Comparison of ENCODE assay signal across 8 mouse cellular contexts in the genomic region with DNA sequence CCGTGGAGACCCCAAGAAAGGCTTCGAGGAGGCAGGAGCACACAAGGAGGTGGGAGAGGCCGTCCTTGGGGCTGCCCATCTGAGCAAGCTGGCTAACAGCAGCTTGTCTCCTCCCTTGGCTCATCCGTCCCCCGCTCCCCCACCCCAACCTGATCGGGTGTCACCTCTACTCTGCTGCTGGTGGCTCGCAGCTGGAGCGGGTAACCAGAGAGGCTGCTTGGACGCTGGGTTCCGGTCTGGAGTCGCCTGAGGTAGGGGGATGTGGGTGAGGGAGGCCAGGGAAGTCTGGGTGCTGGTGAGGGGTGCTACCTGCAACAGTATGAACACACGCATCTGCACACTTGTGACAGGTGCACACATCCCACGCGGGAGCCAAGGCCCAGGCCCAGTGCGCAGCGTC. TPM values are rescaled to one million over a fixed set of nuclear protein-coding genes. Genes with fewer than 3 reads are reported as not detected.
DNase-seq lines count a peak whose midpoint lies in the region; ATAC-seq and TF ChIP-seq lines count a peak whose summit lies in the region.

A gene (plus strand): TSS at position 151 of the 400 bp plus-strand sequence.

- H3K4me2 ChIP-seq in kidney, embryonic 16.5 days (replicated peaks; ENCODE audit: low read depth, low read length): peak within 1 kb of the TSS; percentile 88
- H3K4me2 ChIP-seq in neural tube, embryonic 12.5 days (replicated peaks): peak within 1 kb of the TSS; percentile 76

- H3K4me3 ChIP-seq in kidney, embryonic 16.5 days (ENCODE audit: low read length): peak within 1 kb of the TSS; percentile 80
- peak within 1 kb of the TSS; percentile 61 for H3K4me3 ChIP-seq in embryonic fibroblast, embryonic 13.5 days (ENCODE audit: insufficient read depth, low read length)
- peak within 1 kb of the TSS; percentile 72 for H3K4me3 ChIP-seq in neural tube, embryonic 12.5 days

- H3K27ac ChIP-seq in kidney, embryonic 16.5 days (ENCODE audit: low read length): peak within 1 kb of the TSS; percentile 95
- peak within 1 kb of the TSS; percentile 78 for H3K27ac ChIP-seq in embryonic fibroblast, embryonic 13.5 days (ENCODE audit: insufficient read depth, low read length)
- peak within 1 kb of the TSS; percentile 68; the same call in 1 of the 2 replicates for H3K27ac ChIP-seq in neural tube, embryonic 12.5 days

- peak within 1 kb of the TSS; percentile 90 for H3K9ac ChIP-seq in kidney, embryonic 16.5 days (replicated peaks; ENCODE audit: low read length)
- H3K9ac ChIP-seq in neural tube, embryonic 12.5 days: peak within 1 kb of the TSS; percentile 77

- no peaks in the 10 kb centered on the region for H3K27me3 ChIP-seq in kidney, embryonic 16.5 days (ENCODE audit: insufficient read depth, low read length)
- H3K27me3 ChIP-seq in neural tube, embryonic 12.5 days (replicated peaks): no peaks in the 10 kb centered on the region; the same call in 1 of the 2 replicates

- ATAC-seq in kidney, embryonic 16.5 days (ENCODE audit: low FRiP score, low TSS enrichment): peak; percentile 21
- 0 out of 2 replicates have a peak, but pooled peaks have one; percentile 1 for ATAC-seq in neural tube, embryonic 12.5 days (ENCODE audit: low FRiP score, low read depth)

- no peak for DNase-seq in kidney, adult 11 months
- peak; percentile 41 to 42 for DNase-seq in adrenal gland, adult (ENCODE audit: inconsistent age in 2 of 2, low spot score in 1 of 2)
- no peak for DNase-seq in layer of hippocampus, postnatal 36 days
- DNase-seq in right cerebral cortex, postnatal 25 days: no peak
- DNase-seq in ovary, adult 18-20 months (ENCODE audit: low spot score): no peak

- WGBS in kidney, embryonic 16.5 days: 48% methylated on average over 14 of the region's 16 CpGs
- WGBS in neural tube, embryonic 12.5 days: 84% methylated on average over 16 of the region's 16 CpGs

- TF ChIP-seq CTCF in embryonic fibroblast, embryonic 13.5 days (IDR thresholded peaks at IDR 0.05; ENCODE audit: borderline replicate concordance, insufficient read depth, low read length): no peak

- peaks cover 17% of the 10 kb centered on the region for H3K4me1 ChIP-seq in kidney, embryonic 16.5 days (ENCODE audit: insufficient read depth, low read length)
- no peaks in the 10 kb centered on the region for H3K4me1 ChIP-seq in embryonic fibroblast, embryonic 13.5 days (ENCODE audit: control insufficient read depth, insufficient read depth, low read length)
- H3K4me1 ChIP-seq in neural tube, embryonic 12.5 days: peaks cover 22% of the 10 kb centered on the region

- H3K9me3 ChIP-seq in kidney, embryonic 16.5 days (ENCODE audit: low read length): no peaks in the 10 kb centered on the region
- H3K9me3 ChIP-seq in neural tube, embryonic 12.5 days: no peaks in the 10 kb centered on the region

- H3K36me3 ChIP-seq in kidney, embryonic 16.5 days (ENCODE audit: insufficient read depth, low read length): peaks cover 23% of the 10 kb centered on the region
- peaks cover 25% of the 10 kb centered on the region for H3K36me3 ChIP-seq in neural tube, embryonic 12.5 days

- TF ChIP-seq POLR2A in embryonic fibroblast, embryonic 13.5 days (IDR thresholded peaks at IDR 0.05; ENCODE audit: low read depth, low read length): no peak

RNA-seq across cellular contexts. Expression of the gene that starts here (rescaled TPM):
- 16.0 and 17.6 TPM in 2 replicates for polyA plus RNA-seq in kidney, embryonic 16.5 days (2015; fragmentation: Nextera tagmentation; extraction: Ambion mirVana)
- polyA plus RNA-seq in embryonic fibroblast, embryonic 13.5 days (2011; ENCODE audit: insufficient read length, low read depth, missing spikeins): 9.0 and 11.6 TPM in 2 replicates
- 10 to 100 TPM; 31.6 to 41.0 TPM for total RNA-seq in layer of hippocampus, postnatal 36 days (2021)
- 8.8 and 9.0 TPM in 2 replicates for polyA plus RNA-seq in neural tube, embryonic 12.5 days (2016; fragmentation: Nextera tagmentation; extraction: Ambion mirVana)

Comparison
In these comparisons a context has a peak if more than half of its experiments do, and no peak if none do; other contexts are left out.
1. DNase-seq: peak in adrenal gland, adult (2 of 2); none in kidney, adult 11 months (single experiment), layer of hippocampus, postnatal 36 days (0 of 2), right cerebral cortex, postnatal 25 days (single experiment) and ovary, adult 18-20 months (single experiment).
2. Peak in every context shown above with its lines, with median percentiles within 50 percentile points of each other: H3K27ac ChIP-seq and H3K4me3 ChIP-seq.